Mouse (Mus musculus) cerebellum, postnatal 14 days (tissue): ENCODE results near the gene Vmn1r127.
"Not testable (repeated sequence)": the region's sequence is repeated elsewhere in the genome, so short reads cannot be mapped to it uniquely, and the experiment has no call there.

Experiments used
- DNase-seq, 2 experiments: peaks; one replicate each; pipeline ENCODE4 v3.0.0; 2021; ENCODE audit warnings: mixed read lengths in 2 of 2

Vmn1r127 gene

GRCm38 (mm10) chr7:21319761-21320160 lies at the start of gene Vmn1r127:
Gene Vmn1r127 (minus strand): TSS chr7:21319861.
- DNase-seq: not testable (repeated sequence)

- not testable (repeated sequence) for DNase-seq
Observed at GRCm38 (mm10) chr7:21361191-21361590, 41.5 kb upstream of the Vmn1r127 start, which contains the start of gene Vmn1r129. Gene Vmn1r129 (minus strand): TSS chr7:21361291.

- not testable (repeated sequence) for DNase-seq
Observed at GRCm38 (mm10) chr7:21349073-21349472, 29.4 kb upstream of the Vmn1r127 start, which contains the start of gene Vmn1r128. Gene Vmn1r128 (plus strand): TSS chr7:21349373.

GRCm38 (mm10) chr7:21301367-21301766 lies 18.3 kb downstream of the Vmn1r127 start, which contains the start of gene Vmn1r126:
Gene Vmn1r126 (minus strand): TSS chr7:21301467.
- DNase-seq: not testable (repeated sequence)

GRCm38 (mm10) chr7:21271879-21272278 lies 47.8 kb downstream of the Vmn1r127 start, which contains the start of gene Vmn1r125:
Gene Vmn1r125 (plus strand): TSS chr7:21272179.
- DNase-seq: not testable (repeated sequence)
